Mouse (Mus musculus) adrenal gland, adult (tissue): ENCODE data around the gene Lix1l.
"Not testable (repeated sequence)": the region's sequence is repeated elsewhere in the genome, so short reads cannot be mapped to it uniquely, and the experiment has no call there.

ENCODE experiments used
- DNase-seq, 2 experiments: peaks; one replicate each; pipeline ENCODE4 v3.0.0; 2022 to 2023; ENCODE audit warnings: low spot score in 1 of 2; ENCODE audit not compliant: inconsistent age in 2 of 2

Lix1l gene

DNA sequence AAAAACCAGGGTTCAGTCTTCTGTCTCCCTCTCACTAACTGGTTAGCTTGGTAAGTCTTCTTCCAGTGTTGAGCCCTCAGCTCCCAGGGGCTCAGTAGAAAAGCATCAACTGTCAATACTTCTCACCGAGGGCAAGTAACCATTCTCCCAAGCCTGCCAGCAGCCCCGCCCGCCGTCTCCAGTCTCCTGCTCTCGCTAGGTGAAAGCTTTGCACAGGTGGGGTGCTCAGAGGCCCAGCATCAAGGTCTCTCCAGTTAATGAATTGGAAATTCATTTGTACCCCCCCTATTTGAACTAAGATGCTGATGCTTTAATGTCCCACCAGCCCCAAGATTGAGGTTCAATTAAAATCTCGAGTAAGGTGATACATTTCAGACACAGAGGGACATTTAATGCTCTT lies 19.8 kb upstream of the Lix1l start:
- peak in 1 of 2 experiments; percentile 35 for DNase-seq

DNA sequence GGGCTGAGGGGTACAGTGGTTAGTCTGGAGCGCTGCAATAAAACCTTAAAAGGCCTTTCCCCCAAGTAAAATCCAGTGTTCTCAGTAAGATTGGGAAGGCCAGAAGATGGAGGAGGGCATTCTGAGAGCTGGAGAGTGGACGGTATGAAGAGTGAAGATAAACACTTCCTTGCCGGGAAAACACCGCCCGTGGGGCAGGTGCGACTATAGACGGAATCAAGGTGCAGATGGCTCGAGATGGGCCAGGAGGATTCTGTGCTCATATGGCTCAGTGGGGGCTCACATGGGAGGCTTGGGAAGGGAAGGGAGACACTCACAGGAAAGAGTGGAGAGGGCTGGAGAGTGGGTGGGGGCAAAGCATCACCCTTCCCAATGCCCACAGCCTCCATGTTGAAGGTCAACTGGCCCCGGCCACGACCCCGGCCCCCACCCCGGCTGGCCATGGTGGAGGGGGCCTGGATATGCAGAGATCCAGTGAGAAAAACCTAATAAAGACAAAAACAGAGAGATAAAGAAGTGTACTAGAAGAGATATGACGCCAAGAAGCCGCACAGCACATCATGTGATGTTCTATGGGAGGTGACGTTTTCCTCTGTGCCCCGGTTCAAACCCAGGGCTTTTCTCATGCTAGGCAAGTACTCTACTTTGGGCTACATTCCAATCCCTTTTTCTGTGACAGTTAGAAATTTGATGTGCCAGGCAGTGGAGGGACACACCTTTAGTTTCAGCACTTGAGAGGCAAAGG lies 19.0 kb upstream of the Lix1l start:
- no peak for DNase-seq

DNA sequence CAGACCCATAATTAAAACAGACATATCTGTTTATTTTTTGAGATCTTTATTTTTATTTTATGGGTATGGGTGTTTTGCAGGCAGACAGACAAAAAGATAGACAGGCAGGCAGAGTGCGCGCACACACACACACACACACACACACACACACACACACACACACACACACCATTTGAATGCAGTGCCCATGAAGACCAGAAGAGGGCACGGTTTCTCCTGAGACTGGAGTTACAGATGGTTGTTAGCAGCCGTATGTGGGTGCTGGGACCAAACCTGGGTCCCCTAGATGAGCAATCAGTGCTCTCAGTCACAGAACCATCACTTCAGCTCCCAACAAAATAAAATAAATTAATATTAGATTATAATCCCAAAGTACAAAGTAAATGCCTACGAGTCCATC lies 17.6 kb upstream of the Lix1l start:
- no peak for DNase-seq

DNA sequence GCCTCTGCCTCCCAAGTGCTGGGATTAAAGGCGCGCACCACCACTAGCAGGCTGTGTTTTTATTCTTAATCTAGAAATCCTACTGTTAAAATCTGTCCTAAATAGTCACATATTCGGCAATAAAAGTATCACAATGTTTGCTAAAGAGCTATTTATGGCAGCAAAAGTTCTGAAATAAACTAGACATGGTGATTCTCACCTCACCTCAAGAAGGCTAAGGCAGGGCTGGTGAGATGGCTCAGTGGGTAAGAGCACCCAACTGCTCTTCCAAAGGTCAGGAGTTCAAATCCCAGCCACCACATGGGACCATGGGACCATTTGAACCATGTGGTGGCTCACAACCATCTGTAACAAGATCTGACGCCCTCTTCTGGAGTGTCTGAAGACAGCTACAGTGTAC lies 10.3 kb upstream of the Lix1l start:
- no peak for DNase-seq

DNA sequence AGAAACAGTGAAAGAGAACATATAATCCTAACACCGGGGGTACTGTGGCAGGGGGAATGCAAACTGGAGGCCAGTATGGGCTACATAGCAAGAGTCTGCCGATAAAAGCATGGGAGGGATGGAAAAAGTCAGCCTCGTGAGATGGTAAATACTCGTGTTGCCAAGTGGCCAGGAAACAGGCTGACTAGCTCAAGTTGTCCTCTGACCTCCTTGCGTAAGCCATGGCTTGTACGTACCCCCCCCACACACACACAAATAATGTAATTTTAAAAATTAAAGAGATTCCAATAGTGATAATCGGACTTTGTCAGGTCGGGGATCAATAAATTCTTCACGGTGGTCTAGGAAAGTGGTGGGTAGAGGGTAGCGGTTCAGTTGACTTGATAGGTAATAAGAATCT lies 7.6 kb upstream of the Lix1l start:
- DNase-seq: peak in 1 of 2 experiments; percentile 76

DNA sequence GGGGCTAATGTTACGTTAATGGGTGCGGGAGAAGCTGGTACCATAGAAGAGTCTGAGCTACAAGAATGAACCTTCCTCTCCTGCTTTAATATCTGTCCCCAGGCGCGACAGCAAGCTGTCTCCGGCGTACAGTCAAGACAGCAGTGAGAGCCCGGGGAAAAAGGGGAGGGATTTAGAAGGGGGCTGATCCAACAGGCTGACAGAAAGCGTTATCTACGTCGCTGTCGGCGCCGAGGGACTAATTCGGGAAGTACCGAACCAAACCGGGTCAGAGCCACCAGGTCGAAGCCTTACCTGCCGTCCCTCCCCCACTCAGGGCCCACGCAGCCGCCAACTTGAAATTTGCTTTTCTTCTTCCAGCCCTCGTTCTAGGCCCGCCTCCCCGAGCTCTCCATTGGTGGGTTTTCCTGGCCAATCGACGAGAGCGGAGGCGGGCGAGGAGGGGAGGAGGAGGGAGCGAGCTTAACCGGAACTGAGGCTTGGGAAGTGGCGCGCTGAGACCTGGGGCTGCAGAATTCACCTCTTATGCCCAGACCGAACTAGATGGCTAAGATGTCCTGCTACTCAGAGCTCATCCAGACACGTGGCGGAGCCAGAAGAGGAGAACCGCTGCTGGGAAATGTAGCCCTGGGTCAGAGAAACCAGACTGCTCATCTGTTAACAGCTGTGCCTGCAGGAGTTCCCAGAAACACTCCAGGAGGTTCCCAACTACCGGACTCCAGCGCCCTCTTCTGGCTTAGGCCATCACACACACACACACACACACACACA lies 7.0 kb upstream of the Lix1l start, which contains the start of gene Polr3gl:
Polr3gl (minus strand) TSS at position 392 of the 771 bp plus-strand sequence.
- peak; percentile 94 to 98 for DNase-seq

DNA sequence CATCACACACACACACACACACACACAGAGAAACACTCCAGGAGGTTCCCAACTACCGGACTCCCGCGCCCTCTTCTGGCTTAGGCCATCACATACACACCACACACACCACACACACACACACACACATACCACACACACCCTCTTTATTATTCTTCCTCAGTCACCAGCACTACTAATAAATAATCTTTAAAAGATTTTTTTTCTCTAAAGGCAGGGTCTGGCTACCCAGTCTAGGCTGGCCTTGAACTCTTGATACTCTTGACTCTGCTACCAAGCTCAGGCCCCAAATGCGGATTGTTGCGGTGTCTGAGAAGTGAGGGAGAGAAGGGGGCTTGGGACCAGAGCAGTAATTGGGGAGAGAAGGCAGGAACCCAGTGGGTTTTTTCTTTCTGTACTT lies 6.1 kb upstream of the Lix1l start:
- peak in 1 of 2 experiments; percentile 39 for DNase-seq

DNA sequence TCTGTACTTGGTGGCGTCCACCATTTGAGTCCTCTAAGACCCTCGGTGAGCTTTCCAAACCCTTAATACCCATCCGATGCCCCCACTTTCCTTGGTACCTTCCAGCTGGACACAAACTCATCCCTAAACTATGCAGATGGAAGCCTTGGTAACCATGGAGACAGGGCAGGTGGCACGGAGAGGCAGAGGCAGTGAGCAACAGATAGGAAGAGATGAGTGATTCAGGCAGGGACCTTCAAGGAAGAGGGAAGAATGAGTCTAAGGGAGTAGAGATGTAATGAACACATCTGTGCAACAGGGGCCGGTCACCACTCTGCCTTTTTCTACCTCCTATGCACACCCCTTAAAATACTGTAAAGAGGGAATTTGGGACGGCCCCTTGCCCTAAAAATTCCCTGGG lies 5.3 kb upstream of the Lix1l start:
- DNase-seq: no peak

DNA sequence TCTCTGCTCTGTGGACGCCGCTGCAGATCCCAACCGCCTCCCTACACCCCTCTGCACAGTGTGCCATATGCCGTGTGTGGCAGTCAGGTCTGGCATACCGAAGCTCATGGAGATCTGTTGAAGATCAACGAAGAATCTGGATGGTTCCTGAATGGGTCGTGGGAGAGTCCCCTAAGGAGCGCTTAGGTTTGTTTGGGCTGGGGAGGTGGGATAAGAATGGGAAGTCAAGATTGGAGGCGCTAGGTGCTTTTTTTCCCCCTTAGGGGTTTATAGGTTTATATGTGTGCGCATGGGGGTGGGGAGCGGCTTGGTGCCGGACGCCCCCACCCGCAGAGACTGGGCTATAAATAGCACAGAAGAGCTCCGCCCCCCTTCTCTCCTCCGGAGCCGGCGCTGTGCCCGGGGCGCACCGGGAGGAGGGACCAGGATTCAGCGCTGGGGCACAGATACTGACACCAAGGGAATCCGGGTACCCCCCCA lies 4.7 kb upstream of the Lix1l start, which contains the start of gene Ankrd34a:
Ankrd34a (plus strand) TSS at position 409 of the 480 bp plus-strand sequence.
- peak; percentile 68 to 85 for DNase-seq

DNA sequence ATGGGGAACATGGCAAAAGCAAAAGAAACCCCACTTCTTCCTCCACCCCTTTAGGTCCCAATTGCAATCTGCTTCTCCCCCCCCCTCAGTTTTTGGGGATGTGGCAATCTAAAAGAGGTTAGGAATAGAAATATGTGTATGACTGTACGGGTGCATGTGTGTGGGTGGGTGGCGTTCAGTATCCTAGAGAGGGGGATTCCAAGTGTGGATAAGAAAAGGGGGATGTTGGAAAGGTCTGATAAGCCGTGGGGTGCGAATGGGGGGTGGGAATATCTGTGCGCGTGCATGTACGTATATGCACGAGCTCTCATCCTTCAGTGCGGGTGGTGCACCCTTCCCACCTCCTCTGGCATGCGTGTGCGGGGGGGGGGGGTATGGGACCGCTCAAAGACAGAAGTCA lies 4.1 kb upstream of the Lix1l start:
- DNase-seq: no peak

DNA sequence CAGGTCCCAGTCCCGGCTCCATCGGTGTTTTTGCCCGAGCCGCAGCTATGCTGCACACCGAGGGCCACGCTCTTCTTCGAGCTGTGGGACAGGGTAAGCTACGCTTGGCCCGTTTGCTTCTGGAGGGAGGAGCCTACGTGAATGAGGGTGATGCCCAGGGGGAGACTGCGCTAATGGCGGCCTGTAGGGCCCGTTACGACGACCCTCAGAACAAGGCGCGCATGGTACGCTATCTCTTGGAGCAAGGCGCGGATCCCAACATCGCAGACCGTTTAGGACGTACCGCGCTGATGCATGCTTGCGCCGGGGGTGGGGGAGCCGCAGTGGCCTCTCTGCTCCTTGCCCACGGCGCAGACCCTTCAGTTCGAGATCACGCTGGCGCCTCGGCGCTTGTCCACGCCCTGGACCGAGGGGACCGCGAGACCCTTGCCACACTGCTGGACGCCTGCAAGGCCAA lies 3.5 kb upstream of the Lix1l start:
- peak; percentile 52 to 80 for DNase-seq

DNA sequence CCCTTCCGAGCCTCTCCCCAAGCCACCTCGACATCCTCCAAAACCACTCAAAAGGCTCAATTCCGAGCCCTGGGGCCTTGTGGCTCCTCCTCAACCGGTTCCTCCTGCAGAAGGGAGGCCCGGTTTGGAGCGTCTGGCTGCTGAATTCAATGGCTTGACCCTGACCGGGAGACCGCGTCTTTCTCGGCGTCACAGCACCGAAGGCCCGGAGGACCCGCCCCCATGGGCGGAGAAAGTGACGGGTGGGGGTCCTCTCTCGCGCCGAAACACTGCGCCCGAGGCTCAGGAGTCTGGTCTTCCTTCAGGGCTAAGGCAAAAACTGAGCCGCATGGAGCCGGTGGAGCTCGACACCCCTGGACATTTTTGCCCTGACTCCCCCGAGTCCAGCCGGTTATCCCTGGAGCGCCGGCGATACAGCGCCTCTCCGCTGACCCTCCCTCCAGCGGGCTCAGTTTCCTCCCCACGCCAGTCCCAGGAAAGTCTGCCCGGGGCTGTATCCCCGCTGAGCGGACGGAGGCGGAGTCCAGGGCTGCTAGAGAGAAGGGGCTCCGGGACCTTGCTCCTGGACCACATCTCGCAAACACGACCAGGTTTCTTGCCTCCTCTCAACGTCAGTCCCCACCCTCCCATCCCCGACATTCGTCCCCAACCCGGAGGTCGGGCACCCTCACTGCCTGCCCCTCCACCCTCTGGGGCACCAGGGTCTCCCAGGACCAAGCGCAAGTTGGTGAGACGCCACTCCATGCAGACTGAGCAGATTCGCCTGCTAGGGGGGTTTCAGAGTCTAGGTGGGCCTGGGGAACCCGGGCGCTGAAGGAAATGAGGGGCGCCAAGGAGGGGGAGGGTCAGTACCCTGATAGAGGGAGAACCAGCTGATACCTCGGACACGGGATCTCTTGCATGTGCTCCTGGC lies 2.5 kb upstream of the Lix1l start:
- DNase-seq: peak; percentile 87 to 94

DNA sequence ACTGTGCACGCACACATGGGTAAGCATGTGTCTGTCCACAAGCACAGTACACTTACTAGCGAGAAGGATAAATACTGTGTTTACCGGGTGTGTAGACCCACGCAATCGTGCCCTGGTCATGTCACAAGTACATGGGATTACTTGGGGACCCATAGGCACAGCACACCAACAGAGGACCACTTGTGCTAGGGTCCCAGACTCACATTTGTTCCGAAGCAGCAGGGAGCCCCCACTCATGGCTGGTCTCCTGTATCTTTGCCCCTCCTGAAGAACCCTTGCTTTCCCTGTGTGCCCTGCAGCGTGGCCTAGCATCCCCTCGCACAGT lies 1.9 kb upstream of the Lix1l start:
- DNase-seq: no peak

DNA sequence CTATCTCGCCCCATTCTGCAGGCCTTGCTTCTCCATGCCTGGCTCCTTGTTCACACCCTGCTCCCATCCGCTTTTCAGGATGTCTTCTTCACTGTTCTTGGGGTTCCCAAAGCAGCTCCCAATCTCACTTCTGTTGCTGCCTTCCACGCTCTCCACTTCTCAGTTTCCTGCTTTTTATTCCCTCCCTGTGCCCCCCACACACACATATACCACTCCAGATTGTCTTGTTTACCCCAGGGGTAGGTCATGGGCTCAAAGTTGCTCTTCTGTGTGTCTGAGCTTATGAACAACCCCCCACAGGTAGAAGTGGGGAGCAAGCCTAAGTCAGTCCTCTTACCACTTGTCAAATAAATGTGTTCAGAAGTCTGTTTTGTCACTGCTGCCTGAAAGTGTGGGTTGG lies 1.5 kb upstream of the Lix1l start:
- no peak for DNase-seq

DNA sequence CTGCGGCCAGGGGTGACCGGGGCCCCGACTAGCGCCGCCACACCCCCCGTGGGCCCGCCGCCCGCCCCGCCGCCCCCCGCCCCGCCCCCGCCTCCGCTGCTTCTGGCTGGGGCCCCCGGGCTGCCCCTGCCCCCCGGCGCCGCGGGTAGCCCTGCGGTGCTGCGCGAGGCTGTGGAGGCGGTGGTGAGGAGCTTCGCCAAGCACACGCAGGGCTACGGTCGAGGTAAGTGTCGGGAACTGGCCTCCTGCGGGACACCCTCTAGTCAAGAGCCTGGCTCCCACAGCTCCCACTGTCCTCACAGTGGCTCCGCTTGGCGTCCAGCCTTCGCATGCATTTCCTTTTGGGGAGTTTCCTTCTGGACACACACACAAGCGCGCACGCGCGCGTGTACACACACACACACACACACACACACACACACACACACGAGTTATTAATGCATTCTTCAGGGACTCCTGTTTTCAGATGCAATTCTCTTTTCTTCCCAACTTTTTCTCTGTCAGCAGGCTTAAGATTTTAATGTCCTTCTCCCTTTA lies 370 bp downstream of the Lix1l start:
- DNase-seq: peak; percentile 81 to 93

DNA sequence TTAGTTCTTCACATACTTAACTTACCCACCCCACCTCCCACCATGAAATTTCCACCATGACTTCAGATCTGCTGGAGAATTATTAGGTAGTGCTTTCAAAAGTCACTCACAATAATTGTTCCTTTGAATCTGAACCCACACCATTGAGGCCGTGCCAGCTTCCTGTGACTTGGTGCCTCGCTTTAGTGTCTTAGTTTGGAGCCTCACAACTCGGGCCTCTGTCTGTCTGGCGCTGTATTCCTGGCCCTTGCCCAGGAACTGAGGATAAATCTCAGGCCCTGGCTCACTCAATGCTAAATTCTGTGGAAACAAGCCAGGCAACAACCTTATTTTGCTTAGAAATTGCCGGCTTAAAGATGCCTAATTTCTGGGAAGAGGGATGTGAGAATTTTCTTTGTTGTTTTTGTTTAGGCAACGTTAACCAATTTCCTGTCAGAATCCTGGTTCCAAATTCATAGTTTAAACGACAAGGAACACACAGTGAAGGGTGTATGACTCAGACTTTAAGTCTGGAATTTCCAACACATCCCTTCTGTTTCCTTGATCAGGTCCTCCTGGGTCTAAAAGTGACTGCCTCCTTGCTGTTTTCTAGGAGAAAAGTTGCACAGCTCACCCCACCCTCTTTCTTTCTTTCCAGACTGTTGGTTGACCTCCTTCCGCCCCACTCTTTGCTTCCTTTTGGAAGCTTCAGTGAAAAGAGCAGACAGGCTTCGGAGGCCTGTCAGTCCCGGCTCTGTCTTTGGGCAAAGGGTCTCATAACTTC lies 1.2 kb downstream of the Lix1l start:
- peak; percentile 56 to 87 for DNase-seq

DNA sequence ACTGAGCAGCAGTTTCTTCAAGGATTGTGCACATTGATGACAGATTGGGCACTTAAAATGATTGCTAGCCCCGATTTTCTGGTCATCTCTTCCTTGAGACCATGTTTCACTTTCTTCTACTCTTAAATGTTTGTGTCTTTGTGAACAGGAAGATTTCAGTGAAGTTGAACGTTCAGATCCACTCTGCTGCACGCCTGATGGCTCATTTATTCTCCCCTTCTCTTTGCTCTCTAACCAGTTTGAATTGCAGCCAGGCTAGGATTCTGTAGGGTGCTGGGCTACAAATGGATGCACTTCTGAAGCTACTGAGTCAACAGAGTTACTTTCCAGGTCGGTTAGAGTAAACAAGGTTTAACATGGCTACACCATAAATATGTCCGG lies 1.7 kb downstream of the Lix1l start:
- no peak for DNase-seq

DNA sequence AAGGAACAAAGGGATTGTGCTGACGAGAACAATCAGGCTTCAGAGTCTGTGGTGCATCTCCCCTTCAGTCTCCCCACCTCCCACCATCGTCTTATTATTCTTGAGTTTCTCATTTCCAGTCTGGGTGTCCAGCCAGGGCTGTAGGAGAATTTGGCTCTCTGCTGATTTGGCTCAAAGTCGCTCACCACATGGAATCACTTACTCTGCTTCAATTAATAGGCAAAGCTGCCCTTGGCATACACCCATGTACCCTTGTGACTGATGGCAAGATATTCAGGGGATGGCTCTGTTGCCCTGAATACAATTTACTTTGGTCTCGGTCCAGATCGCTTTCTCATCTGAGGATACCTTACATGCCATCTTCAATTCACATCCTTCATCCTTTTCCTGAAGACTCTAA lies 2.4 kb downstream of the Lix1l start:
- DNase-seq: peak in 1 of 2 experiments; percentile 67

DNA sequence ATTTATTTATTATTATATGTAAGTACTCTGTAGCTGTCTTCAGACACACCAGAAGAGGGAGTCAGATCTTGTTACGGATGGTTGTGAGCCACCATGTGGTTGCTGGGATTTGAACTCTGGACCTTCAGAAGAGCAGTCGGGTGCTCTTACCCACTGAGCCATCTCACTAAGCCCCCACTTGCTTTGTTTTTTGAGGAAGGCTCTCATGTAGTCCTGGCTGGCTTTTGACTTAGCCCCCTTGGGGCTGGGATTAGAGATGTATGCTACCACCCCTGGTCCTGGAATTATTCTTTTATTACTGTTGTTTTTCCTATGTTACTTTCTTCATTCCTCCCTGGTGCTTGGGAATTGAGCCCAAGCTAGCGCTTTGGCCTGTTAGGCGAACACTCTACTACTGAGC lies 5.1 kb downstream of the Lix1l start:
- not testable (repeated sequence) for DNase-seq

DNA sequence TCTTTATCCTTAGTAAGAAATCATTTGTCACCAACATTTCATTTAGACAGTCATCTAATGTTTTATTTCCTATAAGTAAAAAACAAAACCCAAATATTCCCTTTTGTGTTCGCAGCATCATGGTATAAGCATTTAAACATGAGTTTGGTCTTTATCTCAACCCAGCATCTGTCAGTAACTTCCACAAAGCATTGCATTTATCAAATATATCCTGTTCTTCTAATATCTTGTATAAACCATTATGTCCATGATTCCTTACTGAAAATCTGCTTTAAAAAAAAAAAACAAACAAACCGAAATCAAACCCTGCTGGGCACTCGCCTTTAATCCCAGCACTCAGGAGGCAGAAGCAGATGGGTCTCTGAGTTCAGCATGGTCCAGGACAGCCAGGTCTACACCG lies 5.7 kb downstream of the Lix1l start:
- DNase-seq: no peak
